Mouse (Mus musculus) CH12.LX (cell line): ENCODE data around the gene Ptpn5.

Experiments
- CTCF ChIP-seq, 2 experiments: IDR thresholded peaks in 1 of 2; conservative IDR thresholded peaks in 1 of 2; 2 replicates each; pipeline ENCODE4 v1.5.1; 2011 to 2012; ENCODE audit warnings: low read depth in 2 of 2, low read length in 2 of 2, improper control_type of control experiment in 1 of 2, inconsistent platforms in 1 of 2, mild to moderate bottlenecking in 1 of 2, moderate library complexity in 1 of 2
- ELF1 ChIP-seq: IDR thresholded peaks from 2 replicates; pipeline ENCODE4 v1.6.1; 2014; ENCODE audit warnings: low read depth, mild to moderate bottlenecking, inconsistent platforms, low read length, improper control_type of control experiment
- GABPA ChIP-seq: IDR thresholded peaks from 2 replicates; pipeline ENCODE4 v1.6.1; 2012; ENCODE audit warnings: low read depth, low read length, improper control_type of control experiment, inconsistent platforms; ENCODE audit not compliant: insufficient replicate concordance
- HCFC1 ChIP-seq: IDR thresholded peaks from 2 replicates; pipeline ENCODE4 v1.6.1; 2012; ENCODE audit warnings: low read depth, mild to moderate bottlenecking, inconsistent platforms, low read length, improper control_type of control experiment
- POLR2A ChIP-seq: IDR thresholded peaks from 2 replicates; pipeline ENCODE4 v1.6.1; 2011; ENCODE audit warnings: low read depth, mild to moderate bottlenecking, improper control_type of control experiment, low read length
- USF1 ChIP-seq: IDR thresholded peaks from 2 replicates; pipeline ENCODE4 v1.6.1; 2014; ENCODE audit warnings: low read depth, mild to moderate bottlenecking, inconsistent platforms, low read length, improper control_type of control experiment
- ZC3H11A ChIP-seq: IDR thresholded peaks from 2 replicates; pipeline ENCODE4 v1.6.1; 2012; ENCODE audit warnings: low read depth, mild to moderate bottlenecking, inconsistent platforms, low read length, improper control_type of control experiment
- ZMIZ1 ChIP-seq: IDR thresholded peaks from 2 replicates; pipeline ENCODE4 v1.6.1; 2012; ENCODE audit warnings: low read depth, mild to moderate bottlenecking, inconsistent platforms, low read length, improper control_type of control experiment

GRCm38 (mm10) chr7:47163203-47163602 is 29.7 kb upstream of the Ptpn5 start:
- TF ChIP-seq POLR2A (no peak), CTCF (conservative IDR thresholded peaks at IDR 0.05 in 1 of 2, IDR thresholded peaks at IDR 0.05 in 1 of 2; ENCODE audit: low read depth in 2 of 2, low read length in 2 of 2) (no peak), ELF1 (no peak), HCFC1 (no peak), ZMIZ1 (no peak), ZC3H11A (no peak), USF1 (no peak), GABPA (no peak)
